Mouse (Mus musculus) bone marrow macrophage, adult 2 months (primary cell): ENCODE data around the gene Sco1.

Source experiments
- CTCF ChIP-seq: IDR thresholded peaks from 2 replicates; pipeline ENCODE4 v1.5.1; 2012; ENCODE audit warnings: low read depth, mild to moderate bottlenecking, low read length, moderate library complexity
- POLR2A ChIP-seq: IDR thresholded peaks from 2 replicates; pipeline ENCODE4 v1.6.1; 2012; ENCODE audit warnings: mild to moderate bottlenecking, low read depth, low read length, borderline replicate concordance

DNA sequence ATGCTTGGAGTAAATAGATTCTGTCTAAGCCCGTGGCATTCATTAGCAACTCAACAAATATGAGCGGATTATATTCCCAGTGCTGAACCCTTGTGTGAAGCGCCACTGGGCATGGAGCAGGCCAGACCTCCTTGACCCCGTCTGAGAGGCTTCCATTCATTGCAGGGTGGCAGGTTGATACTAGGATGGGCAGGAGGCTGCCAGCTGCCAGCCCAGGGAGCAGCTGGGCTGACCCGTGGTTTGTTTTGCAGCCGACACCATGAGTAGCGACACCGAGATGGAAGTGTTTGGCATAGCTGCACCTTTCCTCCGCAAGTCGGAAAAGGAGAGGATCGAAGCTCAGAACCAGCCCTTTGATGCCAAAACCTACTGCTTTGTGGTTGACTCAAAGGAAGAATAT, 27.3 kb downstream of the Sco1 start:
- TF ChIP-seq POLR2A (no peak), CTCF (no peak)
